Mouse (Mus musculus) liver, adult 2 months (tissue): ENCODE measurements around the gene Atp6v1e2. TPM values are rescaled to one million over a fixed set of nuclear protein-coding genes. Genes with fewer than 3 reads are reported as not detected.
A peak's percentile ranks its signal among the peaks of the same experiment; 100 is the strongest.

Experiments used
- DNase-seq: peaks from one replicate; pipeline ENCODE4 v3.0.0-alpha.2; 2011; ENCODE audit warnings: low read depth, low spot score; ENCODE audit errors: extremely low read depth
- H3K27ac ChIP-seq: fragments of 200-500 bp; replicated peaks from 2 replicates; pipeline ENCODE4 v1.5.1; 2012; ENCODE audit warnings: low read depth, mild to moderate bottlenecking, control low read depth, inconsistent platforms, low read length; ENCODE audit not compliant: insufficient read depth
- H3K27me3 ChIP-seq: fragments of 200-500 bp; 2 replicates; pipeline ENCODE4 v1.6.1; 2012; ENCODE audit warnings: mild to moderate bottlenecking, moderate library complexity, low read length, inconsistent platforms; ENCODE audit not compliant: control insufficient read depth, insufficient read depth
- H3K36me3 ChIP-seq: fragments of 200-500 bp; 2 replicates; pipeline ENCODE4 v1.6.1; 2012; ENCODE audit warnings: low read length, inconsistent platforms; ENCODE audit not compliant: control insufficient read depth, insufficient read depth
- H3K4me1 ChIP-seq: fragments of 200-500 bp; 2 replicates; pipeline ENCODE4 v1.6.1; 2011; ENCODE audit warnings: low read length; ENCODE audit not compliant: control insufficient read depth, insufficient read depth
- H3K4me3 ChIP-seq: fragments of 200-500 bp; 2 replicates; pipeline ENCODE4 v1.5.1; 2011; ENCODE audit warnings: low read depth, mild to moderate bottlenecking, control low read depth, low read length, moderate library complexity; ENCODE audit not compliant: insufficient read depth
- H3K79me2 ChIP-seq: fragments of 200-500 bp; 2 replicates; pipeline ENCODE4 v1.6.1; 2012; ENCODE audit warnings: inconsistent platforms, mild to moderate bottlenecking, low read length, moderate library complexity; ENCODE audit not compliant: control insufficient read depth, insufficient read depth
- H3K9ac ChIP-seq: fragments of 200-500 bp; 2 replicates; pipeline ENCODE4 v1.6.1; 2012; ENCODE audit warnings: low read depth, mild to moderate bottlenecking, control low read depth, inconsistent platforms, low read length
- CTCF ChIP-seq: fragments of 200-500 bp; IDR thresholded peaks from 2 replicates; pipeline ENCODE4 v1.5.1; 2011; ENCODE audit warnings: low read depth, low read length, control low read depth
- POLR2A ChIP-seq: fragments of 200-500 bp; IDR thresholded peaks from 2 replicates; pipeline ENCODE4 v1.6.1; 2011; ENCODE audit warnings: low read length, control low read depth; ENCODE audit not compliant: insufficient read depth; ENCODE audit errors: extremely low read depth
- WGBS: fragments of 180-500 bp; shearing (Covaris S2); methylation state at CpG from one replicate; pipeline ENCODE4 v1.1.7; 2018; 5-methylcytosine and 5-hydroxymethylcytosine counted together
- polyA plus RNA-seq: library from polyadenylated mRNA; depleted of rRNA; stranded (reverse); fragments of >200 nt; gene quantifications from 2 replicates; pipeline ENCODE4 v1.2.3, GENCODE M21; 2012
- total RNA-seq: library from RNA; depleted of rRNA; stranded (reverse); fragments of >200 nt; gene quantifications from 2 replicates; pipeline ENCODE4 v1.2.3, GENCODE M21; 2014

Atp6v1e2 gene
- total and polyA plus RNA-seq, 2 experiments, result not detected

- H3K9ac ChIP-seq, result no peak overlapping the region
- H3K27me3 ChIP-seq, result no peaks in the 10 kb centered on the region
- H3K79me2 ChIP-seq, result no peaks in the 10 kb centered on the region
- TF ChIP-seq CTCF, result no peak
- TF ChIP-seq POLR2A, result no peak
- no peaks in the 10 kb centered on the region for H3K4me1 ChIP-seq
- DNase-seq, result no peak
- WGBS, result 81% methylated on average over 3 of the region's 3 CpGs
- H3K27ac ChIP-seq, result no peak overlapping the region
- H3K36me3 ChIP-seq, result no peaks in the 10 kb centered on the region
- no peak overlapping the region for H3K4me3 ChIP-seq
Measured at GRCm38 (mm10) chr17:86924679-86925078, 23.0 kb downstream of the Atp6v1e2 start.

- H3K27ac ChIP-seq, result no peak overlapping the region
- no peaks in the 10 kb centered on the region for H3K4me1 ChIP-seq
Measured at GRCm38 (mm10) chr17:86919729-86920128, 28.0 kb downstream of the Atp6v1e2 start.

GRCm38 (mm10) chr17:86918786-86919185 is 28.9 kb downstream of the Atp6v1e2 start:
- peak; percentile 68 for TF ChIP-seq CTCF
- TF ChIP-seq POLR2A, result no peak
- Histone ChIP-seq H3K27me3 (no peaks in the 10 kb centered on the region), H3K4me1 (no peaks in the 10 kb centered on the region), H3K4me3 (no peak overlapping the region), H3K79me2 (no peaks in the 10 kb centered on the region), H3K36me3 (no peaks in the 10 kb centered on the region), H3K9ac (no peak overlapping the region), H3K27ac (no peak overlapping the region)
- WGBS, result 50% methylated on average over 6 of the region's 6 CpGs
- peak; percentile 58 for DNase-seq

More at GRCm38 (mm10) chr17:86919729-86920128, 28.0 kb downstream of the Atp6v1e2 start:
- Histone ChIP-seq H3K79me2 (no peaks in the 10 kb centered on the region), H3K4me3 (no peak overlapping the region), H3K9ac (no peak overlapping the region), H3K36me3 (no peaks in the 10 kb centered on the region), H3K27me3 (no peaks in the 10 kb centered on the region)
- TF ChIP-seq CTCF, result no peak
- no peak for TF ChIP-seq POLR2A
- DNase-seq, result no peak
- WGBS, result 83% methylated on average over 11 of the region's 11 CpGs

GRCm38 (mm10) chr17:86917048-86917447 is 30.6 kb downstream of the Atp6v1e2 start, which contains the start of gene Tmem247:
TSS of gene Tmem247 (plus strand) at chr17:86917348.
- H3K4me1 ChIP-seq, result no peaks in the 10 kb centered on the region
- 90% methylated on average over 10 of the region's 10 CpGs for WGBS

GRCm38 (mm10) chr17:86915540-86915939 is 32.2 kb downstream of the Atp6v1e2 start:
- Histone ChIP-seq H3K4me3 (no peak overlapping the region), H3K36me3 (no peaks in the 10 kb centered on the region), H3K4me1 (peaks cover 10% of the 10 kb centered on the region), H3K27me3 (no peaks in the 10 kb centered on the region), H3K79me2 (no peaks in the 10 kb centered on the region), H3K9ac (no peak overlapping the region), H3K27ac (no peak overlapping the region)
- TF ChIP-seq CTCF (no peak; the same call in 1 of the 2 replicates), POLR2A (no peak)
- DNase-seq, result no peak
- WGBS, result 84% methylated on average over 4 of the region's 4 CpGs

More at GRCm38 (mm10) chr17:86917048-86917447, 30.6 kb downstream of the Atp6v1e2 start, which contains the start of gene Tmem247:
- H3K27ac ChIP-seq, result no peak within 1 kb of the TSS
- TF ChIP-seq CTCF (no peak), POLR2A (no peak)
- no peak within 1 kb of the TSS for H3K9ac ChIP-seq
- H3K36me3 ChIP-seq, result no peaks in the 10 kb centered on the region
- no peaks in the 10 kb centered on the region for H3K79me2 ChIP-seq
- no peaks in the 10 kb centered on the region for H3K27me3 ChIP-seq
- no peak within 1 kb of the TSS for H3K4me3 ChIP-seq
- DNase-seq, result no peak

- H3K9ac ChIP-seq, result no peak overlapping the region
Measured at GRCm38 (mm10) chr17:86913003-86913607, 34.6 kb downstream of the Atp6v1e2 start.

More at GRCm38 (mm10) chr17:86913003-86913607, 34.6 kb downstream of the Atp6v1e2 start:
- H3K79me2 ChIP-seq, result no peaks in the 10 kb centered on the region
- no peak overlapping the region for H3K27ac ChIP-seq
- H3K36me3 ChIP-seq, result no peaks in the 10 kb centered on the region
- no peaks in the 10 kb centered on the region for H3K27me3 ChIP-seq
- peaks cover 10% of the 10 kb centered on the region for H3K4me1 ChIP-seq
- no peak for DNase-seq
- WGBS, result 78% methylated on average over 7 of the region's 7 CpGs
- H3K4me3 ChIP-seq, result no peak overlapping the region
- TF ChIP-seq POLR2A (no peak), CTCF (no peak)
